Mouse (Mus musculus) right cerebral cortex, postnatal 4 days (tissue): ENCODE measurements around the gene Cbx2.

Source experiments
- DNase-seq: peaks from one replicate; pipeline ENCODE4 v3.0.0-alpha.2; 2022

The Cbx2 gene

DNA sequence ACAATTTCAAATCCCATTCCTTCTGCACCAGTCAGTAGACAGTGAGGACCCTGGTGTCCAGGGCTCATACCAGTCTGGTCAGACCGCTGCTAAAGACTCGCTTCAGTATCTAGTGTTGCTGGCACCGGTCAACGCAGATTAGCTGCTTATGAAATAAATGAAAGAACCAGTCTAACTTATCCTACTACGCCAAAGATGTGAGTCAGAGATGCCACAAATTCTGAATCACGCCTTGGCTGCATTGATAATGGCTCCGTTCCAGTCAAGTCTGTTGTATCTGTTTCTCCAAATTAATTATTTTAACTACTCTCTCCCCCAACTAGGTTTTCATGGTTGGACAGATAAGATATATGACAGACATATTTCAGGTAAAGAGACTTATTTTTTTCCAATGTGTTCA lies 1.6 kb upstream of the Cbx2 start:
- no peak for DNase-seq

DNA sequence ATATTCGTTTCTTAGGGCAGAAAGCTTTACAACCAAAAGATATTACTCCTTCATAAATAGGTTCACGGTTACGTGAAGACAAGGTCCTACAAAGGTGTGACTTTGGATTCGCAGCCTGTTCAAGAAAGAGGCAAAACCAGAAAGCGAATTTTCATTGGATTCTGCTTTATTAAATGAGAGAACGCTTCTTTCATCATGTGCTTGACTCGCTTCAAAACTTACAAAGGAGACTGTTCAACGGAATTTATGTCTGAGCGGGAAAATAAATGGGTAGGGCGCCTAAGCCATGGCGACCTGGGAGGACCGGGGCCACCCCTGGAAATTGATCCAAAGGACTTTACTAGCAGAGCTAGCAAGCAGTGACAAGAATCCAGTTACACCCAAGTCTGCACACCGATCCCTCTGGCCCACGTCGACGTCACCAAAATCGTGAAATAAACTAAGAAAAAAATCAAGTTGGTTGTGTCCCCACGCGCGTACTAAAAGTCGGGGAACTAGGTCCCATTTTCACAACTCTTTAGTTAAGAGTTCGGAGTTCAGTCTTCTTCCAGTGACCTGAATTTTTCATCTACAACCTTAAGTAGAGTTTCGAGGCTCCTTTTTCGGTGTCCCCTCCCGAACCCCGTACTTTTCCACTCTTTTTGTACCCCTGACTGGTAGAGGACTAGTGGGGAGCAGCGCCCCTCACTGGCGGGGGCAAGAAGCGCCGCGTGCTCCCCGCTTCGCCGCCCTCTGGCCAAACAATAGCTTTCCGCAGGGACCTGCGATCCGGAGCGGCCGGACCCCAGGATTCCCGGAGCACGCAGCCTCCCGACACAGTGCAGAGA lies 481 bp upstream of the Cbx2 start:
- no peak for DNase-seq

DNA sequence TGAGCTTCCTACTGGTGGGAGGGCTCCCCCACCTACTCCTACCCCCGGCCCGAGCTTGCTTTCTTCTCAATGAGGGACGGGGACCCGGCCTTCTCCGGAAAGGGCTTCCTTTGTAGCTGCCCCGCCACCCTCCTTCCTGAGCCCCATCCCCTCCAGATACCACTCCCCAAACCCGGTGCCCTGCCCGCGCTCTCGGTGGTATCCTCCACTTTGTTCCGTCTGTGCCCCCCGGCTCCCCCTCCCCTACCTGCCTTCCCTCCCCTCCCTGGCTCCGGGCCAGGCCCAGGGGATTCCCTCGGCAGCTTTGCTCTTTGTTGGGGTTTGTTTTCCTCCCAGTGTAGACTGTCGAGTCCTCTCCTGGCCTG lies 836 bp downstream of the Cbx2 start:
- no peak for DNase-seq

DNA sequence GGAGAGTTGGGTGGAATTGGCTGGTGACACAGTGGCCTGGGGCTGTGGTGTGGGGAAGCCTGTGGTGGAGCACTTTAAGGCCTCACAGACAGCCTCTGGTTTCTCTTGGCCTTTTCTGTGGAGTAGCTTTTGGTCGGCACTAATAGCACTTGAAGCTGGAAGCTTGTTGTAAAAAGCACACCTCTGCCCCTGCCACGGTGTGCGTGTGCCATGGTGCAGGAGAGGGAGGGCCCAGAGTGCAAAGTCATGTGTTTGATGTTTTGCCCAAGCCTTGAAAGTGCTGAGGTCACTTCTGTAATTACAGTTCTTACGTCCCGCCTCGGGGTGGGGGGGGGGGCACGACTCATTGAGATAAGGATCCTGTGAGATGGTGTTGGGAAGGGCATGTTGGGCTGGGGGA lies 1.5 kb downstream of the Cbx2 start:
- no peak for DNase-seq

DNA sequence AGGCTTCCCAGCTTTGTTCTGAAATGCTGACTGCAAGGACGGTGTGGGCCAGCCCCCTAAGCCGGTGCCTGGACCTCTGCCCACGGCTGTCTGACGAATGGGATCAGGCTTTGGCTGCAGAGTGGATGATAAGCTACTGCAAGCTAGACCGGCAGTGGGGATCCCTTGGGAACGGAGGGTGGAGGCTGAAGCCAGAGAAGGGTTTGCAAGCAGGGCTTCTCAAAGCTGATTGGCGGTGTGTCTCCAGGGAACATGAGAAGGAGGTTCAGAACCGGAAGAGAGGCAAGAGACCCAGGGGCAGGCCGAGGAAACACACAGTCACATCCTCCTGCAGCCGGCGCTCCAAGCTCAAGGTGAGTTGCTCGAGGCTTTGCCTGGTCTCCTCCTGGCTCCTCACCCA lies 3.4 kb downstream of the Cbx2 start:
- no peak for DNase-seq

DNA sequence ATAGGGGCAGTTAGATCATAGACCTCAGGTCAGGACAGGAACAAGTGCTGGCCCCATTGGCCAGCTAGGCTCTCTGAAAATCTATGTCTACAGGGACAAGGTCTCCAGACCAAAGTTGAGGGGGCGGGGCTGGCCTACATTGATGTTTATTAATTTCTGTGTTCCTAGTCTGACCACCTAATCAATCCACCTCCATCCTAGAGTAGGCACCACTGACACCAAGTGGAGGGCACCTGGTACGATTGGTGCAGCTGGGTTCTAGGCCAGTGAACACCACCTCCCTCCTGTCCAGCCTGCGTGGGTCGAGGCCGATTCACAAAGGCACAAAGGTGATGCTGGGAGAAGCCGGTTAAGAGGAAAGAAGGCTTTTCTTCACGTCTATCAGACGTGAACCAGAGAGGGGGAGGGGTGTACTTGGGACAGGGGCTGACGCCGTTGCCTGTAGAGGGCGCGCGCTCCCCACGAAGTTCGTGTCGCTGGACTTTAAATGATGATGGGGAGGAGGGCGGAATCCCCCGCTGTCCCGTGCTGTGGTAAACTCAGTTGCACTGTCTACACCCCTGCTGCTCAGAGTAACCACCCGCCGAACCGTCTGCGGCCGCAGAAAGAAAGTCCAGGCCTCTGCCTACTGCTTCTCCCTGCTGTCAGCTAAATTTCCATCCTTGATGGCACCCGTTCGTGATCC lies 11.3 kb downstream of the Cbx2 start:
- DNase-seq, result peak; percentile 90

DNA sequence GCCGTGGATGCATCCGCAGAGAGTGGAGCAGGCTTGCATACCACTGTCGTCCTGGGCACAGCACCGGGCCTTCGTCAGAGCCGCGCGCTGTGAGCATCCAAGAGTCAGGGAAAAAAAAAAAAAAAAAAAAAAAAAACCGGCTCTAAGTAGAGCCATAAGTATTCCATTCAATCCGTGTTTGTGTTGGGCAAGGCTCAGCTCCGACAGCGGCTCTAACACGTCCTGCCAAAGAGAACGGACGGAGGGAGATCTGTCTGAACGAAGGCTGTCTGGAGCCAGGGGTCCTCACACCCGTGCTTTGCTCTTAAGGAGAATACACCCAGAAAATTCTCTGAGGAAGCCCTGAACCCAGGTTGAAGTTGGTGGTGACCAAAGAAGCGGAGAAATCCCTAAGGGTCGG lies 11.9 kb downstream of the Cbx2 start:
- no peak for DNase-seq

DNA sequence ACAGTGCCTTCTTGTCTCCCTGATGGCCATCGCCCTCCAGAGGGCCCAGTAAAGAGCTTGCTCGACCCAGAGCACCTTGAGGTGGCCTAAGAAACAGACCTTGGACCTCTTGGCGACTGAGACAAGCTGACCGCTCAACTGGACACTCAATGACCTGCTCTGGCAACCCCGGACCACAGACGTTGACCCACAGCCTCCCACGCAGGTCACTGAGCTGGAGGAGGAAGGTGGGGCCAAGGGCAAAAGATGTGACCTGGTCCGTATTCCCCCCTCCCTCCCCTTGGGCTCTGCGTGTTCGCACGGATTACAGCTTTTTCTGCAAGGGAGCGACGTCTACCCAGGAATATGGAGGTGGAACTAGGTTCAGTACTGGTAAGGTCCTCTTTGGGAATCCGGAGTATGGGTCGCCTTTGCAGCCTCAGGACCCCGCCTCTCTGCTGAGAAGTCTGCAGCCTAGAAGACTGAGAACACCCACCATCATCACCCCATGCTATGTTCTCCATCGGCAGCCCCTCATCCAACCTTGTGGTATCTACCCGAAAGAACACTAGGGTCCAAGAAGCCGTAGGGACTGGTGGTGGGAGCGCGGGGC lies 12.4 kb downstream of the Cbx2 start:
- DNase-seq, result no peak

DNA sequence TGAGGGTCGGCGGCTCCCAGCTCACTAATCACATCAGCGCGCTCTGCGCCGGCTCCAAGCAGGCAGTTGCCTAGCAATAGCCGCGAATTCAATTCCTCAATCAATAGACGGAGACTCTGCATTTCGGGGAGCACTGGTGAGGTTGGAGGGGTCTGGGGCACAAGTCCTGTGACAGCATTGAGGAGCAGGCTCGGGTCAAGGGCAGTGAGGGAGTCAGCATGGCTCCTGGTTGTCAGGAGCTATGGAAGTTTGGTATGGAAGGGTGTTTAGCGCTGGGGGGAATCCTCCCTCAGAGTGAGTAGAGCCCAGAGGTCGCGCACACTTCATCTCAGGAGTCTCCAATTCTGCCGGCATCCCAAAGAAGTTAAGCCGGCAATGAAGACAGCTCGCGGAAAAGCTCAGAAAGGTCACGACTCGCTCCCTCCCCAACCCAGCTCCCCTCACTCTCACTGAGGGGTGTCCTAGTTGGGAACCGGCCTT lies 13.0 kb downstream of the Cbx2 start:
- DNase-seq, result no peak

DNA sequence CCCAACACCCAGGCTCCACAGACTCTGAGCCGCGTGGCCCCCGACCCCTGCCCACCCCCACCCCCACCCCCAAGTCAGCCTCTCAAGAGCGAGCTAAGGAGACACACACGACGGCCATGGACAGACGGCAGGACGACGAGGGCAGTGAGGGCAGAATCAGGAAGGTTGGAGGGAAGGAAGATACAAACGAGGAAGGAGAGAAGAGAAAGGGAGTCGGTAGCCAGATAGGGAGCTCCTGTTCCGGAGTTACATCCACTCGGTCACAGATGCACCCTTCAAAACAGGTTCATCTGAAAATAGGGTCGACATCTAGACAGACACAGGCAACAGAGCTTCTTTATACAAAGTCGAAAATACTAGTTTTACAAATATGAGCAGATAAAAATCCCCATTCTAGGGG lies 13.7 kb downstream of the Cbx2 start:
- no peak for DNase-seq

DNA sequence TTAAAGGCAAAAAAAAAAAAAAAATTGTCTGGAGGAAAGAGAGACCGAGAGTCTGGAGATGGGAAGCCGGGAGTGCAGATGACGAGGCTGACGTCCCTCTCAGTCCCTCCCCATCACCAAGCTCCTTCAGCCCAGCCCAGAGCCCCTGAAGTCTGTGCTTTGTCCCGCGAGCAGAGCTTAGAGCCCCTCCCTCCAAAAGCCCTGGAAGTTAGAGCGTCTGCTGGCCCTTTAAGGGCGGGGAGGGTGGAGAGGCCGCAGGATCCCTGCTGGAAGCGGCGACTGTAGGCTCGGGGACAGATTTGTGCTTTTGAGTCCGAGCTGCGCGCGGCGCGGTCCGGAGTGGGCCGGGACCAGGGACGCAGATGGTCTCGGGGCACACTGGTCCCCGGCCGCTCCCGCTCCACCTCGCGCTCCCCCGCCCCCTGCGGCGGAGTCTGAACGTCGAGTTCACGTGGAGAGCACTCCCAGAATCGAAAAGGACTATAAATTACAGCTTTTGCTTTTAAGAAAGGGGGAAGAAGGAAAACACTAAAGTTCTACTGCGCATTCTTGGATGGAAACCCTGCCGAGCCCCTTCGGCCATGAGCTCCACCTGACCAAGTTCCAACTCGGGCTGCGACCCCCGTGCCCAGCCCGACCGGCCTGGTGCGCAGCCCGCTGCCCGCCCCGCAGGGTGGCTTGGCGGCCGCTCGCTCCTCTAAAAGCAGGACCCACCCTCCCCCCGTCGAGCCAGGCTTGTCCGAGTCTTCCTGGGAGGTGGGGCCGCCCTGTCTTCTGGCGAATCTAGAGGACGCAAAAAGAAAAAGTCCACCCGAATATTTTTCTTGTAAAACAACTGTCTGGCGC lies 14.4 kb downstream of the Cbx2 start:
- DNase-seq, result no peak

DNA sequence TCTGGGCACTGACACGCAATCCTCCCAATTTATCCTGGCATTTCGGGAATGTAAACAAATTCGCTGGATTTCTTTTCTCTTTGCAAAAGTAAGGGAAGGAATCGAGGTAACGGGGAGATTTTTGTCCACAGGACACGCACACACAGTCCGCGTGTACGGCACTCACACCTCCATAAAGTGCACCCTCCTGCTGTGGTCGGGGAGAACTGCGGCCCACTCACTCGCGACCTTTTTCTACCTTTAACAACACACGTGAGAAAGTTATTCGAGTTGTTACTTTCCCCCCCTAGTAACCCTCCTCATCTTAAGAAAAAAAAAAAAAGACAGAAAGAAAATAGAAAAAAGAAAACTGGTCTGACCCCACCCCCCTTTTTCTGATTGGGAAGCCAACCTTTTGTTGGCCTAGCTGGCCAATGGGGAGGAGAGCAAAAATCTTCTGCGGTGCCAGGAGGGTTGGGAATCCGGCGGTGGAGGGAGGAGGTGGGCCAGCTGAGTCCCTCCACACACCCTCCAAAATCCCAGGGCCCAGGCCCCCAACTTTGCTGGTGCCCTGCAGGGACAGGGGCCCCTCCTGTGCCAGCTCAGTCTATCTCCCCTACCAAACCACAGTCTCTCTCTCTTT lies 15.1 kb downstream of the Cbx2 start:
- no peak for DNase-seq

DNA sequence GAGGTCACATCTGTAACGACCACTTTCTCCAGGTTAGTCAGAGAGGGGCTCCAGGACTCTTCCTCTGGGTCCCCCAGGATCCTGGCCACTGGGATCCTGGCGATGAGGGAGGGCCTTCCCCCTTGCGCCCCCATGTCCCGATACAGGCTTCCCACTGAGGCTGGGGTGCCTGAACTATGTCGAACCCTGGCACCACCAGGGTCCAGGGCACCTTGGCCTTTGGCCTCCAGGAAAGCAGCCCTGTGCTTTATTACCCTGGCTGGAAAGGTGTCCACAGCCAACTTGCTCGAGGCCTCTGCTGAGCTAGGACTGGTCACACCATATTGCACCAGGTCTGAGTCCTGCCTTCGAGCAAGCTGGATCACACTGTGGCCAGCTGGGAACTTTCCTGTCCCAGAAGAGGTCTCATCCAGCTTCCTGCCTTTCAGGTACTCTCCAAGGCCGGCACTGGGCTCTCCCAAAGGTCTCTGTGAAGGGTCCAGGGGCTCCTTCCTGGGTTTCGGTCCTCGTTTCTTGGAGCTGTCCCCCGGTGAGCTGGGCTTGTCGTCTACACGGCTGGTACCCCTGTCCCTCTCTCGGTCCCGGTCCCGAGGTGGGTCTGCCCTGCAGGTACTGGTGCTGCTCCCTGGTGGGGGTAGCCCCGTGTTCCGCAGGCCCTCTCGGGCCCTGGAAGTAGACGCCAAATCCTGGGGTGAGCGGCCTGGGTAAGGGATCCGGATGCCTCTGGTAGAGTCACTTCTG lies 16.2 kb downstream of the Cbx2 start:
- no peak for DNase-seq

DNA sequence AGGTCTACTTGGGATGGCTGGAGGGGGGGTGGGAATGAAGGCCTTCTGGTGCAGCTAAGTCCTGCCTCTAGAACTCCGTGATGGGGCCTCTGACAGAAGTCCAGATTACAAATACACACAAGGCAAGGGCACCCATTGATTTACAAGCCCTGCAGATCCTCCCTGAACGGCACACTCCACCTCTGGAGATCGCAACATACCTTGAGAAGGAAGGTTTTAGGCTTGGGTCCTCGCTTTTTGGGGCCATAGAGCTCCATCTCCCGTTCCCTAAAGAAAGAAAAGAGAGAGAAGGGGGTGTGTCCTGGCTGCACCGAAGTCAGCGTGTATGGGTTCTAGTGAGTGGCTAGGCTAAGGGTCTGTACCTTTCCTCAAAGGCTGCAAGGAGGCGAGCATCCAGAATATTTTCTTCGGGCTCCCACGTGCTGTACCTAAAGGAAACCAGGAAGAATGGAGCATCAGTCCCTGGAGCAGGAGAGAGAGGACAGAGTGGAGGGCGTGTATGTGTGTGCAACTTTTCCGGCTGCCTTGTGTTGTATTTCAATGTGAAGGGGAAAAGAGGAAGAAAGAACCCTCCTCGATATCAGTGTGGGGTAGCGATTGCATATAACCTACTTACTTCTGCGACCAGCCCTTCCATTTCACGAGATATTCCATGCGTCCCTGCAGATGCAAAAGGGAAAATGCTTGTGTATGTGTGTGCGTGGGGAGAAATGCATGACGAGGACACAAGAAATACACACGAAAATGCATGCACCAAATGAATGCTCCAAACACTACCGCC lies 17.2 kb downstream of the Cbx2 start:
- no peak for DNase-seq

DNA sequence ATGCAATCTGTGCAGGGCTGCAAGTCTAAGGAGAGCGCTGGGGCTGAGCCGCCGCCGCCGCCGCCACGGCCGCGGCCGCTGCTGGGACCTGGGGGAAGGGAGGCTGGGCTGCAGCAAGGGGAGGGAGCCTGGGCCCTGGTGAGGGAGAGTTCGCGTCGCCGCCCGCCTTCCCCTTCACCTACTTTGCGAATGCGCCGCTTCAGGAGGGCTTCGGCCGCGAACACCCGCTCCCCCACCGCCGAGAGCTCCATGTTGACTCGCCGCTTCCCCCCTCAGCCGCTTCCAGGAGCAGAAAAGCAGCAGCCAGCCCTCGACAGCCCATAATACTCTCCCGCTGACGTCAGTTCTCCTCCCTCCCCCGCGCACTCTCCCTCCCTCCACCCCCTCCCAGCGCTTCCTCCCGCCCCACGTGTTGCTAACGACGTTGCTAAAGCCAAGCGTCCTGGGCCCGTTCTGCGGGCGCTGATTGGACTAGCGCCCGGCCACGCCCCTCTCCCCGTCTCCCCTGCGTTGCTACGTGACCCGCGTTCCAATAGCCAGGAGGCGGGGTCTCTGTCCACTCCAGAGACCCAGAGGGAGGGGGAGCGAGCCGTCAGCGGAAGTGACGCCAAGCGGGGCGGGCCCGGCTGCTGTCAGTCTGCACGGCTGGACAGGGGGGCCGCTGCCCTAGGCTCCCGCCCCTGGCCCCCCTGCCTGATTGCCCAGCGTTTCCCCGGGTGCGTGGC lies 18.0 kb downstream of the Cbx2 start, which contains the start of gene Cbx8:
Cbx8 (minus strand) TSS at position 370 of the 725 bp plus-strand sequence.
- DNase-seq, result peak; percentile 99

DNA sequence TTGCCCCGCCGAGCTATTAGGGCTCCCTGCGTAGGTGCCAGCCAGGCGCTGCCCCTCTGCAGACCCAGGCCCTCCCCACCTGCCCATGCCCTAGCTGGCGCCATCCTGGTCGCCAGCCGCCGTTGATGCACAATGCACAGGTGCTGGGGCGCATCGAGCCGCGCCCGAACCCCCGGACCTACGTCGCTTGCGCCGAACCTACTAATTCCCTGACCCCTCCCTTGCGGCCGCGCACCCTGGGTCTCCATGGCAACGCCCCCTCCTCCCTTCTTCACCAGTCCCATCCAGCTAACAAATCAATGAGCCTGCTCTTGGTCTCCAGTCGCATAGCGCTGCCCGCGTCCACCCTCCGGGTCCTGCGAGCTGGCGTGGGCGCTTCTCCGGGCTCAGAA lies 18.6 kb downstream of the Cbx2 start:
- DNase-seq, result peak; percentile 73

DNA sequence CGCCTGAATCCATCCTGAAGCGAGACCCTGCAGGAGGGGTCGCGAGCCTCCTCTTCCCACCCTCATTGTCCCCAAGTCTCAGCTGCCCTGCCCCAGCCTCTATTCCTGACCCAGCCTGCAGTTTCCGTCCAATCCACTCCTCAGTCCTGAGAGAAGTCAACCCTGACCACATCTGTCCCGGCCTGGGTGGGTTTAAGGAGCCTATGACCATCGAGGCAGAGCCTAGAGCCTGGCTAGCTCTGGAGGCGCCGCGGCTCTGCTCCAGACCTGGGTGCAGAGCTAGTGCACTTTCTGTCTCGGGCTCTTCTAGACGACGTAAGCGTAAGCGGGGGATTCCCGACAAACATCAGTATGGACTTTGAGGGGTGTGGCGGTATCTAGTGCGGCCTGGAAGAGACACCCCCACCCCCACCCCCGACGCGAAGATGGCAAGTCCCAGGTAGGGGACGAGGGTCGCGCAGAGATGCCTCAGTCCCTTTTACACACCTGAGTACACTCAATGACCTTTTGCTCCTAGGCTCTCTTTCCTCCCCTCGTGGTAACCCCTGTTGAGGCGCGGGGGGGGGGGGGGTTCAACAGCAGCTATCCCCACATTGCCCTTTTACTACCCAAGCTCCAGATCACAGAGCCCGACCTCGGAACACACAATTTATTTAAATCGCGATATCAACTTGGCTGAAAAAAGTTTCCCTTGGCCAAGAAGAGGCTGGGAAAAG lies 19.1 kb downstream of the Cbx2 start:
- DNase-seq, result no peak

DNA sequence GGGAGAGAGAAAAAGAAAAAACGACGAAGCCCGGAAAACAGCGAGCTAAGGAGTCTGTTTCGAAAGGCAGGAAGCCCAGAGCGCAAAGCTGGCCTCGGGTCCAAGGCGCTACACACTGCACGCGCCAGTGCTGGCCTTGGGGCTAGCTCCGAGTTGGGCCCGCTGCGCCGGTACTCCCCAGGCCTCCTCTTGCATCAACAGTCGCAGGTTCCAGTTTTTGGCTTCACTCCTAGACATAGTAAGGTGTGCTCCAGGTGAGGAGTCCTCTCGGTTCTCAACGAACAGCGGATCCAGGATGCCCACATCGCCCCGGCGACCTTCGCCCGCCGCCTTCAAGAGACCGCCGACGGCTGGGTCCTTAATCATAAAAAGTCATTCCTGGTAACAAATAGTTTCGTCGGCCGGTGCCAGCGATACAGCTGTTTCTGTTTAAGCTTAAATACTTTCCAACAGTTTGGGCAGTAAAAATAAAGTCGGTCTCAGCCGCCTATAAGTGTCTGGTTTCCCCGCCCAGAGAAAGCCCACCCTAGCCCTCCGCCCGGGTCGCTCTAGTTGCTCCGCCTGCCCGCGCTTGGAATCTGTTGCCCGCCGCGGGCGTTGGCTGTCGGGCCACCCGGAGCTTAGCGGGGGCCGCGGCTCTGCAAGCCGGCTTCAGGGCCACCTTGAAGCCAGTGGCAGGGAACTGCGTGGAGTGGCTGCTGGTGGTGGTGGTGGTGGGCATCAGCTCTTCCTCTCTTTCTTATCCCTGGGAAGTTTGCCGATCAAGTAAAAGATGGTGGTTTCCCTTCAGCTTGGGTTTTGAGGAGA lies 19.9 kb downstream of the Cbx2 start:
- DNase-seq, result no peak

DNA sequence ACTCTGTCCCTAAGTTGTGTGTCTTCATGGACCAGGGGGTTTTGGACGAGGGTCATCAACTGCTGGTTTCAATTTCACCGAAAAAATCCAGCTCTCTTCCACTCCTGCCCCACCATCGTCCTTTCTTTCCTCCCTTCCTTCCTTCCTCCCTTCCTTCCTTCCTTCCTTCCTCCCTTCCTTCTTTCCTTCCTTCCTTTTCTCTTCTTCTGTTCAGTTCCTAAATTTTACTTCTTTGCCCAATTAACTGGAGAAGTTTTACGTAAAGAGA lies 20.4 kb downstream of the Cbx2 start:
- no peak for DNase-seq
